Mouse (Mus musculus): ENCODE data around the gene D430042O09Rik.
A peak's percentile ranks its signal among the peaks of the same experiment; 100 is the strongest.
"Not testable (repeated sequence)": the region's sequence is repeated elsewhere in the genome, so short reads cannot be mapped to it uniquely, and the experiment has no call there.

D430042O09Rik gene

DNA sequence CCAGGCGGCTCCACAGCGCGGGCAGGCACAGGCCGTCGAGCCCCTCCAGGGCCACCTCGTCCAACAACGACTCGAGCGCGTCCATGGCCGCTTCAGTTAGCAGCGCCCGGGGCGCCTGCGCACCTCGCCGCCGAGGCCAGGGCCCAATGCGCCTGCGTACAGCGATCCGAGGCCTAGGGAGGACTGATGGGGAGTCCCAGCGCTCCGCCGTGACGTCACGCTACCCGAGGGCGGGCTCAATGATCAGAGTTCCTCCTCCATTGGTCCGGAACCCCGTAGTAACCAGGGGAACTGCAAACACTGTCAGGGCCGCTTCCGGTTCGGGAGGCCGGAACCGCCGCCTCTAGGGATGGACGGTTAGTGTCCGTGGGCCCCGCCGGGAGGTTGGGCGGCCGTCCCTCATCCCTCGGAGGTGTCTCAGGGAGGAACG lies at the start of gene D430042O09Rik, which contains the start of gene Gtf3c1:
Gene D430042O09Rik (plus strand): TSS at position 296 of the 430 bp plus-strand sequence.
Gene Gtf3c1 (minus strand): TSS at position 188 of the 430 bp plus-strand sequence.
- DNase-seq (ENCODE audit: low read depth, low spot score): peak; percentile 98

DNA sequence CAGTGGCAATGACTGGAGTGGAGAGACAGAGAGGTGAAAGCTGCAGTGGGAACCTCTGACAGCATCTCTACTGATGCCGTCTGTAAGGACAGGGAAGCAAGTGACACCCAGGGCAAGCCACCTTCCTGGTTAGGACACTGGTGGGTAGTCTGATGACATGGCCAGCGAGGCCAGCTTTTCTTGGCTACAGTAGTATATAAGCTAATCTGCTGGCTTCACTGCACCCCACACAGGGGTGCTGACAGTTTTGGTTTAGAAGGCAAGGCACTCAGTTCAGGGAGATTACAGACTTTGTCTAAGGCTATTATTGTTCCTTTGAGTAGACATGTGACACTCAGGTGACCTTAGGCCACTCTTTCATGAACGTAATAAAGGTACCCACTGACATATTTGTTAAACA lies 44.0 kb upstream of the D430042O09Rik start:
- no peak for DNase-seq (ENCODE audit: low read depth, low spot score)

DNA sequence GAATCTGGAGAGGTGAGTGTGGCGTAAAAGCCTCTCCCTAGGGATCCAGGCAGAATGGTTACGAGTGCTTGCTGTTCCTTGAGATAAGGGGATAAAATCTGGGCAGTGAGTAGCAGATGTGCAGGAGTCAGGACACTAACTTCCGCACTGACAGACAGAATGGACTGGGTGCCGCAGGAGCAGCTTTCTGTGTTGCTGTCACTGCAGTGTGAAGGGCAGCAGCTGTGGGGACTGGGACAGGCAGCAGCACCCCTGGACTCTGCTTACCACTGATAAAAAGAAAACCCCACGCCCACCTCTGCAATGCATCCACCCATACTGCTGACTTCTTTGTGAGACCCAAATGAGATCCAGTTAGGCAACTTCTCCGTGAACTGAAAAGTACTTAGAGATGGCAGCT lies 36.8 kb upstream of the D430042O09Rik start:
- no peak for DNase-seq (ENCODE audit: low read depth, low spot score)

DNA sequence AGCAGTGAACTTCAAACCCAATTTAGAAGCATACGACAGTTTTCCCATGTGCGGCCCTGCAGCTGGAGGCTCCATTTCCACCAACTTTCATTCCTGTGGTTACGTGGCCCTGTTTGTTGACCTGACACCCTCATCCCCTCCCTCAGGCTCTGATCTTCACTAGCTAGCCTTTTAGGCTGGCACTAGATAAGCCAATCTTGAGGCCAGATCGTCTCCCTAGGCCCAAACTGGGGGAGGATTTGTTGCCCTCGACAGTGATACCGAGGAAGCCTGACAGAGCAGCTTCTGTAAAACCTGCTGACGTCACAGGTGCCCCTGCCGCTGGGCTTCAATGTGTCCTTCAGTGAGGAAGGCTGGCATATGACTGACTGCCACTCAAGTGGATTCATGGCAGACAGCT lies 36.3 kb upstream of the D430042O09Rik start:
- DNase-seq (ENCODE audit: low read depth, low spot score): no peak

DNA sequence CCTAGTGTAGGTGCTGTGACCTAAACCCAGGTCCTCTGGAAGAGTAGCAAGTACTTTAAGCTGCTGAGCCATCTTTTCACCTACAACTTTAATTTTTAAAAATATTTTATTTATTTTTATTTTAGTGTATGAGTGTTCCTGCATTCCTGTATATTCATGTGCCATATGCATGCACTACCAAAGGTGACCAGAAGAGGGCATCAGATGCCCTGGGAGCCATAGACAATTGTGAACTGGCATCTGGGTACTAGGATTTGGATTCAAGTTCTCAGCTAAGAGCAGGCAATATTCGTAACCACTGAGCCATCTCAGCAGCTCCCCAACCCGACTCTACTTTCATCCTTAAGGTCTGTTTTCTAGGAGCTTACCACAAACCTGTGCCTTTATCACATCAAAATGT lies 32.8 kb upstream of the D430042O09Rik start:
- no peak for DNase-seq (ENCODE audit: low read depth, low spot score)

DNA sequence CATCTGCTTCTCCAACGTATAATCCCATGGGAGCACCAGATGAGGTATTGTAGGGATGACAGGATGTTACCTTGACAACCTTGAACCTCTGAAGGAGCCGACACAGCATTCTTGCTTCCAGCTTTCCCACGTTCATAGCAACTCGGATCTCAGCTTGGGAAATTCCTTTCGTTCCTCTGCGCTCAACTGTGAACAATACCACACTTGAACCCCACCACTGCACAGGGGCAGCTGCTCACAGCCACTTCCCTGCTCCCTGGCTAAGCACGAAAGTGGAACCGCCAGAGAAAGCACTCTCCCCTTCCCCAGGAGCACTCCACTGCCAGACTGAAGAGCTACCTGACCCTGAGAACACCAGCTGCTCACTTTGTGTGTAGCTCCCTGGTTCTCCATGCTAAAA lies 28.9 kb upstream of the D430042O09Rik start:
- no peak for DNase-seq (ENCODE audit: low read depth, low spot score)

DNA sequence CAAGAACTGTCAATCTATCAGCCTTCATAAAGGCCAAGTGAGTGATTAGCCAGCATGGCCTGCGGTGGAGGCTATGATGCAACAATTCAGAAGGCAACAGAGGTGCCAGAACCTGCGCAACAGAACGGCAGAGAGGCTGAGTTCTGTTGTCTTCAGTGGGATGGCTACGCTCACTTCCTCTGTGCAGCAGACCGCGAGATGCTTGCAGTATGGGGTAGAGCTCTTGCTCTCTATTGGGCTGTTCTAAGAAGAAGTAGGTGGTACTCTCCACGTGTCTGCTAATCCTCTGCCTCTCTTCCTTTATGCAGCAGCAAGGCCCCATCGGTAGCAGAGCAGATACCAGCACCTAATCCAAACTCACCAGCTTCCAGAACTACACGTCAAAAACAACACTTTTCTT lies 27.8 kb upstream of the D430042O09Rik start:
- DNase-seq (ENCODE audit: low read depth, low spot score): no peak

DNA sequence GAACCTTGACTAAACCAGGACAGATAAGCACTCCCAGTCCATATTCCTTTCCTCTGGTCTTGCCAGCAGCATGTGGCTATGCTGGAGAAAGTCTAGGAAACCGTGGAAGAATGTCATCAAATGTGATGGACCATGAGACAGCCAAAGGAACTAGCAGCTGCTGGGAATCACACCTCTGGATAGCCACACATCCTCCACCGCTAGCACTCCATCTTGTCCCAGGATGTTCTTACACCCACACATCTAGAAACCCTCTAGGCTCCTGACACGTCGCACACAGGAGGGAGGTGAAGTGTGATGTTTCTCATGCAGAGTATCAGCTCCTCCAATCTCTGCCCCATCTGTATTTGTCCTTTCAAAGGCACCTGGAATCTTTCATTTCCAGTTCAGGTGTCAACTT lies 17.2 kb upstream of the D430042O09Rik start:
- peak; percentile 60 for DNase-seq (ENCODE audit: low read depth, low spot score)

DNA sequence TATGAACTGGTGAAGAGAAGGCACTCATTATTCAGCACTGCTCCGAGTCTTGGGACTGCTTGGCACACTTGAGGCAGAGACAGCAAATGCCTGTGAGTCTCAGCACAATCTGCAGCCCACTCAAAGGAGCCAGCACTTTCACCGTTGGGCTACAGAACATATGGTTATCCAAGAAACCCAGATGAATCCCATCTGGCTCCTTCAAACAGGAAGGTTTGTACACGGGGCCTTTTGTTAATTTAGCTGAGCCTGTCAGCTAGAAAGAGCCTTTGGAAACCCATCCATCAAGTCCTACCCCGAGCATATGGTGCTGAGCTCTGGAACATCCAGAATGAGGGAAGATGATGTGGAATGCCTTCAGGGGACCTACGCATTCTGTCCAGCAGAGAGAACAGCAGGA lies 13.6 kb upstream of the D430042O09Rik start:
- peak; percentile 92 for DNase-seq (ENCODE audit: low read depth, low spot score)

DNA sequence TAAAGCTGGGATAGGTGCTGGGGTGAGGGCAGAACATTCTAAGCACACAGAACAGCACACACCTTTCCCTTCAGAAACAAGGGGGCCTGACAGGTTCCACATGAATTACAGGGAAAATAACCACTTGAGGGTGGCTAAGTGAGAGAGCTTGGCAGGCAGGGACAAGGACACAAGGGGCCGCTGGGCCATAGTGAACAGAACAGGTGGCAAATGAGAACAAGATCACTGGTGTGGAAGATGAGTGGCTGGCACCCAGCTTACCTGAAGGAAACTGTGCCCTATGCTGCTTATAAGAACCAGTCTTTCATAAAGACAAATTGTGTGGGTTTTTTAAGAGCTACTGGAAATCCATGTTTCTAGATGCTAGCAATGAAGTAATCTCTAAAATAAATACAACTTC lies 4.9 kb upstream of the D430042O09Rik start:
- DNase-seq (ENCODE audit: low read depth, low spot score): no peak

DNA sequence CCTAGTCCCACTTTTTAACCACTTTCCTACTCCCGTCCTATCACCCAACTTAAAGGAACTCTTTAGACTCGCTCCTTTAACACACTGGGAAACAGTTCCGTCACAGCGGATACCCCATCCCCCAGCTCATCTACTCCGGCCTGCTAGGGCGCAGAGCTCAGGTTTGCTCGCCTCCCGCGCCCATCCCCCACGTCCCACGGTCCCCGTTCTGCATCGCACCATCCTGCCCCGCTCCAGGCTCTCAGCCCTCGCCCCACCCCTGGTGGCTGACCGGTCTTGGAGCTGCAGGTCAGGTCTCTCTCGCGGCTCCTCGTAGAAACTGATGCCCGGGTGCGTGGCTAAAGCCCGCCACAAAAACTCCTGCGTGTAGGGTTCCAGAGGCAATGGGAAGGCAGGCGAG lies 502 bp upstream of the D430042O09Rik start:
- DNase-seq (ENCODE audit: low read depth, low spot score): no peak

DNA sequence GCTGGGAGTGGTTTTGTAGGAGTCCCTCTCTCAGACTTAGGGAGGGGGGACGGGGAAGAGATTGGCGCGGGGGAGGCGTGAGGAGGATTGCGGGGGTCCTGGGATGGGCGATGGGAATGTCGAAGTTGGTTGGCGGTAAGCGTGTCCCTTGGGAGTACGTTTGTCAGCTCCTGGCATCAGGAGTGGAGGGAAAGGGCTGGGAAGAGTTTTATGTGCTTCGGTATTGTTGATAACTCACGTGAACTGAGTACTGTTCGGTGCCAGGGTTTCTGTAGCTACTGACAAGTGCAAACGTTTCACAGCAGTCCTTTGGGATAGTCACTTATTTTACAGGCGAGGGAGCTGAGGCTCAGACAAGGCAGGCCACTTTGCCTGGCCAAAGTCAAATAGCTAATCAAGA lies 412 bp downstream of the D430042O09Rik start:
- DNase-seq (ENCODE audit: low read depth, low spot score): no peak

DNA sequence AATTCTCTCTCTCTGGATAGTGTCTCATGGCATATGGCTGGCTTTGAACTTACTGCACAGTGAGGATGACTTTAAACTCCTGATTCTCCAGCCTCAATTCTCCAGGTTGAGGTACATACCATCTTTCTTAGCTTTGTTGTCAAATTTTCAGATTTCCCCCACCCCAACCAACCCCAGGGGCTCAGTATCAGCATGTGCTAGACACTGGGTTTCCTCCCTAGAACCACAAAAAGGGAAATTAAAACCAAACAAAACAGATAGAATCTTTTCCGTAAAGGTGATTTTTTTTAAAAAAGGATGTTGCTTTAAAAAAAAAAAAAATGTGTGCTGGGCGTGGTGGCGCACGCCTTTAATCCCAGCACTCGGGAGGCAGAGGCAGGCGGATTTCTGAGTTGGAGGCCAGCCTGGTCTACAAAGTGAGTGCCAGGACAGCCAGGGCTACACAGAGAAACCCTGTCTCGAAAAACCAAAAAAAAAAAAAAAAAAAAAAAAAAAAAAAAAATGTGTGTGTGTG lies 5.9 kb downstream of the D430042O09Rik start:
- DNase-seq (ENCODE audit: low read depth, low spot score): not testable (repeated sequence)

DNA sequence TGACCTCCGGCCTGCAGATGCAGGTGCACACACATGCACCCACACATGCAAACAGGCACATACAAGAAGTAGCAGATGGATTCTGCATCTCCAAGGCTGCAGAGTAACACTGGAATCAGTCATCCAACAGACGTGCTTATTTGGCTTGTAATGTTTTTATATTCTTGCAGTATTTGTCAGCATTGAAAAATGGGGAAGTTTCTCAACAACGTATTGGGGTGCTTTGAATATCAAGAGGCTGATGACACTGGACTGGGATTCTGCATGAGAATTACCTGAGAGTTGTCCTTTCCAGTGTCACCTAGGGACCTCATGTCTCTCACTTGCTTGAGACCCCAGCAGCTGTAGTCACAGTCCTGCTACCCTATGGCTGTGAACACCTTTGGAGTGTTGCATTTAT lies 7.1 kb downstream of the D430042O09Rik start:
- DNase-seq (ENCODE audit: low read depth, low spot score): no peak

DNA sequence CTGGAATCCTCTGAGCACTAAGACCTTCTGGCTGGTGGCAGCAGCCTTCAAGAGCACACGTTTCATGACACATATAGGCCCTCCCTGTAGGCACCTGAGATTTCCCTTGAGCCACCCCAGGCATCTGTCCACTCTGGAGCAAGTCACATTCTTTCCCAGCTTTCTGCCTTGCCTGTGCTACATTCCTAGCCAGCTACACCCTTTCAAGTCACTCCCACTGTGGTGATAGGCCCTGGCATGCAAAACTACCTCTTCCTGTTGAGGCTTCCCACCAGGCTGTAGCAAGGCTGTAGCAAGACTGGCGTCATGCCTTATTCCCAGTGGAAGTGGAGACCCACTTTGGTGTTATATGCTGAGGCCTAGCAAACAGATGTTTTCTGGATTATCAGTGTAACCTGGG lies 9.0 kb downstream of the D430042O09Rik start:
- no peak for DNase-seq (ENCODE audit: low read depth, low spot score)

DNA sequence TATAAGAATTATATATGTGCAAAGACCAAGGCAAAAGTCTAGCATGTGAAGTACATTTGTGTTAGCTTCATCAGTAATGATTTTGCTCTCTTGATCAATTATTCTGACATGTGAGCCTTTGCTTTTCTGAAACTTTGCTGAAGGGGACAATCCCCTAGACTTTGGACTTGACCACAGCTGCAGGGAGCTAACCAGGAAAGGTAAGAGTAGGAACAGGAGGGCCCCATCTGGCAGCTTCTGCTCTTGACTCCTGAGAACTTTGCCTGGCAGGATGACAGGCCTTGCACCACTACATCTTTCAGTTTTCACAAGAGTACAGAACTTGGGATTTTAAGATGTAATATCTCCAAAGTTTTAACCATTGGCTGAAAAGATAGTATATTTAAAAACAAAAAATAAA lies 9.9 kb downstream of the D430042O09Rik start:
- no peak for DNase-seq (ENCODE audit: low read depth, low spot score)

DNA sequence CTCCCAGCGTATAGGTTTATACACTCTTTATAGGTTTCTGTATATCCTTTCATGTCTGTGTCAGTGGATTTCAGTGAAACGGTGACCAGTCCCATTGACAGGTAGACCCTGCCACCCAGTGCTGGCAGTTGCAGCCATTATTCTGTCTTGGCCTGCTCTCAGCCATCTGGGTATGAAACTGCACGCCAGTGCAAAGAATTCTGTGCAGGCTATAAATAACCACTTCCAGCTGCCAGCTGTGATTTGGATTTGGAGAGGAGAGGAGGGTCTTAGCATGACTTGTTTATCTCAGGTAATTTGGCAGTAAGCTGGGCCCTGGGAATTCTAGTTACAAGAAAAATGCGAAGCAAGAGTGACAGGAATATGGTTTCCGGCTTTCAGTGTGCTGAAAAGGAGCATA lies 12.7 kb downstream of the D430042O09Rik start:
- no peak for DNase-seq (ENCODE audit: low read depth, low spot score)

DNA sequence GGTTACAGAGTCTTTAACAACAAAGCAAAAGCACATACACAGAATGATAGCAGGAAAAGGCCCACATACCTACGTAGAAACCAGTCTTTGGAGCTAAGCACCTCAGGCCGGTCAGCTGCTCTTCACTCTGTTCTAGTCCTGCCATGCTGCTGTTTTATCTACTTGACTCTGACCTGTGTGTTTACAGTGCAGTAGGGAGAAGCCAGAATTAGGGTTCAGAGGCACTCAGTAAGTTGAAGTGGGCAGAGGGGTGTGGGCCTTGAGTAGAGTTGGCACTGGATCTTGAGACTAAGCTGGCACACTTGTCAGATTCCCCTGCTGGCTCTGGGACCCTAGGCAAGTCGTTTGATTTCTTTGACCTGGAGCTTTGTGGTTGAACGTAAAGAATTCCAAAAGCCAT lies 13.3 kb downstream of the D430042O09Rik start:
- DNase-seq (ENCODE audit: low read depth, low spot score): no peak

DNA sequence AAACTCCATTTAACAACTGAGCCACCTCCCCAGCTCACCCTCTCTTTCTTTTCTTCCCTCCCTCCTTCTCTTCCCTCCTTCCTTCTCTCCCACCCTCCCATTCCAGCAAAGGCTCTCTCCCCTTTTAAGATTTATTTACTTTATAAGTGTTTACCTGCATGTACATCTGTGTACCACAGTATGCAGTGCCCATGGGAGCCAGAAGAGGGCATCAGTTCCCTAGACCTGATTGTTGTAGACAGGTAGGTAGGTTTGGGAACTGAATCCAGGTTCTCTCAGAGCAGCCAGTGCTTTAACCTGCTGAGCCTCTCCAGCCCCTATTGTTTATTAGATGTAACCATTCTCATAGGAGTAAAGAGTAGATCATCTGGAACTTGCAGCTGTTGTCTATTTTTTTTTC lies 14.4 kb downstream of the D430042O09Rik start:
- no peak for DNase-seq (ENCODE audit: low read depth, low spot score)

DNA sequence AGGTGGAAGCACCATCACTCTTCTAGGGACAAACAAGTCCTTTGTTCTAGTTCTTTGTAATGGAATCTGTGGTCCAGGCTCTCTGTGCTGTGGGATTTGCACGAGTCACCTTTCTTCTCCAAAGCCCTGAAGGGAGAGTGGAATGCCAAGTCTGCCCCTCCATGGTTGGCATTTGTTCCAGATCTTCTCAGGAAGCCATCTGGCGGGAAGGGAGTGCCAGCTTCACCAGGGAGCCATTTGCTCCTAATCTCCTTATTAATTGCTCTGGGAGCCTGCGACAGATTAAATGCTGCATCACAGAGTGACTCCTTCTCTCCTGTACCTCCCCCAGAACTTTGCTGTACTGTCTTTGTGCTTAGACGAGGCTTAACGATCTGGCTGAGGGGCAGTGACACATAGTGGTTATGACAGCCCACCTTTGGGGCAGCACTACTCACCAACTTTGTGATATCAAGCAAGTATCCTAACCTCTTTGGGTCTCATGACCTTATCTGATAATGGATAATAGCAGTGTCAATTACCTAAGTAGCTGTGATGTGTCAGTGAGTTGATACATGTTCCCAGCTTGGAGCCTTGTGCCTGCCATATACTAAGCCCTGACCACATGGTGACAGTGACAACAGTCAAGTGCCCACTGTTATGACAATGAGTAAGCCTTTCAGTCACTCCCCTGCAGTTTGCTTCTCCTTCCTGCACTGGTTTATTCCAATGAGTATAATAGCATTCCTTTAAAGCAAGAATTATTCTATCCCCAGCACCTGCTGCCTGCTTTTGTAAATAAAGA lies 15.7 kb downstream of the D430042O09Rik start:
- DNase-seq (ENCODE audit: low read depth, low spot score): no peak

DNA sequence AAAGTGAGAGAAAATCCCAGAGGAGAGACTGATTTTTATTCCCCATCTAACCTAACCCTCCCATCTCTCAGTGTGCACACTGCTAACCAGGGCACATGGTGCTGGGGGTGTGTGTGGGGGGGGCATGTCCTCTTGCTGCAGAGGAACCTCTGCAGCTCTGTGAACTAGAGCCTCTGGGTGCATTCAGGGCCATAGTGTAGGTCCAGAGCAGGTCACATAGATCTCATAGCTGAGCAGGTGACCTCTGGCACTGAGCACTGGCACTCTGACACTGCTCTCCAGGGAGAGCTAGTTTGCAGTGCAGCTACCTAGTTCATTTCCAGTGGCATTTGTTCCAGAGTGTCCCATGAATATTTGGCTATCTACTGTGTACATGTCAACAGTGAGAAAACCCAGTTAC lies 24.0 kb downstream of the D430042O09Rik start:
- no peak for DNase-seq (ENCODE audit: low read depth, low spot score)

DNA sequence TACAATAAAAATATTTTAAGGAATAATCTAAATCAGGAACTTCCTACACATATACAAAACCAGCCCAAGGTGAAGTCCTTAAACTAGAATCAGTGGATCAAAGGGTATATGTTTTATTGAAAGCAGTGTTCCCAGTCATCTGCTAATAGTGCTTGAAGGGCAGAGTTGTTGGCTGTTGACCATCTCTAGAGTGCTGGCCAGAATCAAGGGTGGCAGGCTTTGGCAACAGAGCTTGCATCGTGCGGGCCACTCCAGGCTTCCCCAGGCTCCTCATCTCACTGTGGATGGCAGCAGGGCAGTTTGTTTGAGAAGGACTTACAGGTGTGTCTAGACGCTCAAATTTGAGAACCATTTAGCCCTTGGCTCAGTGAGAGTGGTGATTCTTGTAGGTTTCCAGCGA lies 26.1 kb downstream of the D430042O09Rik start:
- no peak for DNase-seq (ENCODE audit: low read depth, low spot score)

DNA sequence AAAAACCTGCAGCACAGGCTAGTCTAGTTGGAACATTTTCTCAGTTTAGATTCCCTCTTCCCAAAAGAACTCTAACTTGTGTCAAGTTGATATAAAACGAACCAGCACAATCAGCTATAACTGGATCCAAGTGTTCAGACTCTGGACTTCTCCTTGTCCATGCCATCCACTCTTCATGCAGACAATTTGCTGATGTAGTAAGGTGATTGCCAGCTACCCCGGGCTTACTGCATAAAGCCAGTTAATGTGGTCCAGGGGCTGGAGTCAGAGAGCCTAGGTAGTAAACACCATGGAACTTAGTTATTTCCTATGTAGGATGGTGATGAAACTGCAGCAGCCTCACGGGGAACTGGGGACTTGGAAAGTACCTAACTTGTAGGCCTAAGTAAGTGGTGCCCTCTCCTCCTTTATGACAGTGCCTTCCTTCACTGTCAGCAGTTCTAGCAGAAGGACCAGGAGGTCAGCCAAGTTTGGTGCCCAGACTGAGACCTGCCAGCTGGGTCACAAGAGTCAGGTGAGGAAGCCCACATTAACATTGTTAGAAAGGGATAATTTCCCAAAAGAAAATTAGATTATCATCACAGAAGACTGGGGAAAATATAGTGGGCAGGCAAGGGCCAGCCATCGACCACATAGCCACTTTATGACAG lies 28.8 kb downstream of the D430042O09Rik start:
- DNase-seq (ENCODE audit: low read depth, low spot score): no peak
